Mouse (Mus musculus): Measurements from ENCODE around the gene Mia2. TPM values are rescaled to one million over a fixed set of nuclear protein-coding genes. Genes with fewer than 3 reads are reported as not detected.

Mia2 gene
- polyA plus RNA-seq, 1 experiment from 2014 or later = 28.5 TPM

DNA sequence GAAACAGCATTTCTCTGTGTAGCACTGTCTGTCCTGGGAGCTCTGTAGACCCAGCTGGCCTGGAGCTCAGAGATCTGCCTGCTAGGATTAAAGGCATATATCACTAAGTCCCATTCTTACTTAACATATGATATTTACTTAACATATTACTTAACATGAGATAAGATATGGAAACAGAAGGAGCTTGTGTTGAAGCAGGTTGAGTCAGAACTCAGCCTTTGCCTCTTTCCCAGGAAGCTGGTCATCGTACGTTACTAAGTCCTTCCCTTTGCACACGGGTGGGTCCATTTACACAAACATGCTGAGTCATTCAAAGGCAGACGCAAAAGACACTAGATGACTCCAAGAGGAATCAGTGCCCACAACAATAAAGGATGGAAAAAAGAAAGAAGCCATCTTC, 103.2 kb downstream of the Mia2 start:
- Histone ChIP-seq H3K4me1 (ENCODE audit: control insufficient read depth, insufficient read depth, low read length) (no peaks in the 10 kb centered on the region), H3K4me2 (ENCODE audit: low read length) (no peak overlapping the region), H3K9ac (ENCODE audit: low read depth, low read length) (no peak overlapping the region), H3K4me3 (ENCODE audit: low read depth, low read length) (no peak overlapping the region), H3K27me3 (ENCODE audit: control insufficient read depth, insufficient read depth, low read depth, low read length) (no peaks in the 10 kb centered on the region), H3K27ac (ENCODE audit: low read length) (no peak overlapping the region), H3K36me3 (ENCODE audit: control insufficient read depth, insufficient read depth, low read length) (peaks cover 14% of the 10 kb centered on the region), H3K9me3 (replicated peaks; ENCODE audit: control insufficient read depth, low read length, poor library complexity, severe bottlenecking) (0 out of 2 replicates have a peak, but pooled peaks cover 2% of the 10 kb centered on the region)
- no peak for ATAC-seq
- 84% methylated on average over 4 of the region's 4 CpGs for WGBS

DNA sequence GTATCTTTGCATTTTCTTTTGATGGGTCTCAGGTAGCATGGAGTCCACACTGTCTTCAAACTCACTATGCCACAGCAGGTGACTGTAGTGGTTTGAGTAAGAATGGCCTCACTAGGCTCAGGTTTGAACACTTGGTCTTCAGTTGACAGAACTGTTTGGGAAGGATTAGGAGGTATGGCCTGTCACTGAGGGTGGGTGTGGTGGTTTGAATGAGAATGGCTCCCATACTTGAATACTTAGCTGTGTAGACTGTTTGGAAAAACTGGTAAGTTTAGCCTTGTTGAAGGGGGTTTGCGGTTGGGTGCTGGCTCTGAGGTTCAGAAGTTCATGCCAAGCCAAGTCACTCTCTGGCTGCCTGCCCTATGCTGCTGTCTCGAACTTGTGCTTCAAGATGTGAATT, 103.8 kb downstream of the Mia2 start:
- Histone ChIP-seq H3K4me2 (ENCODE audit: low read length) (no peak overlapping the region), H3K9ac (ENCODE audit: low read depth, low read length) (no peak overlapping the region), H3K27me3 (ENCODE audit: control insufficient read depth, insufficient read depth, low read depth, low read length) (no peaks in the 10 kb centered on the region), H3K9me3 (replicated peaks; ENCODE audit: control insufficient read depth, low read length, poor library complexity, severe bottlenecking) (0 out of 2 replicates have a peak, but pooled peaks cover 2% of the 10 kb centered on the region), H3K4me1 (ENCODE audit: control insufficient read depth, insufficient read depth, low read length) (no peaks in the 10 kb centered on the region), H3K4me3 (ENCODE audit: low read depth, low read length) (no peak overlapping the region), H3K36me3 (ENCODE audit: control insufficient read depth, insufficient read depth, low read length) (peaks cover 17% of the 10 kb centered on the region), H3K27ac (ENCODE audit: low read length) (no peak overlapping the region)
- 98% methylated on average over 2 of the region's 2 CpGs for WGBS
- no peak for ATAC-seq

- no peak for ATAC-seq
- H3K4me2 ChIP-seq (ENCODE audit: low read length) = no peak overlapping the region
- no peaks in the 10 kb centered on the region for H3K9me3 ChIP-seq (replicated peaks; ENCODE audit: control insufficient read depth, low read length, poor library complexity, severe bottlenecking)
- no peak overlapping the region for H3K4me3 ChIP-seq (ENCODE audit: low read depth, low read length)
- H3K27ac ChIP-seq (ENCODE audit: low read length) = no peak overlapping the region
- no peak overlapping the region for H3K9ac ChIP-seq (ENCODE audit: low read depth, low read length)
- 97% methylated on average over 6 of the region's 6 CpGs for WGBS
- no peaks in the 10 kb centered on the region for H3K4me1 ChIP-seq (ENCODE audit: control insufficient read depth, insufficient read depth, low read length)
- H3K27me3 ChIP-seq (ENCODE audit: control insufficient read depth, insufficient read depth, low read depth, low read length) = no peaks in the 10 kb centered on the region
- peaks cover 2% of the 10 kb centered on the region for H3K36me3 ChIP-seq (ENCODE audit: control insufficient read depth, insufficient read depth, low read length)
Observed at GRCm38 (mm10) chr12:59205571-59205970, 110.0 kb downstream of the Mia2 start.

- Histone ChIP-seq H3K27ac (ENCODE audit: low read length) (no peak overlapping the region), H3K27me3 (ENCODE audit: control insufficient read depth, insufficient read depth, low read depth, low read length) (no peaks in the 10 kb centered on the region), H3K4me3 (ENCODE audit: low read depth, low read length) (no peak overlapping the region), H3K9ac (ENCODE audit: low read depth, low read length) (no peak overlapping the region), H3K4me2 (ENCODE audit: low read length) (no peak overlapping the region), H3K36me3 (ENCODE audit: control insufficient read depth, insufficient read depth, low read length) (peaks cover 2% of the 10 kb centered on the region), H3K9me3 (replicated peaks; ENCODE audit: control insufficient read depth, low read length, poor library complexity, severe bottlenecking) (no peaks in the 10 kb centered on the region), H3K4me1 (ENCODE audit: control insufficient read depth, insufficient read depth, low read length) (no peaks in the 10 kb centered on the region)
- WGBS = 91% methylated on average over 4 of the region's 4 CpGs
- no peak for ATAC-seq
Observed at GRCm38 (mm10) chr12:59206208-59206999, 110.8 kb downstream of the Mia2 start.

DNA sequence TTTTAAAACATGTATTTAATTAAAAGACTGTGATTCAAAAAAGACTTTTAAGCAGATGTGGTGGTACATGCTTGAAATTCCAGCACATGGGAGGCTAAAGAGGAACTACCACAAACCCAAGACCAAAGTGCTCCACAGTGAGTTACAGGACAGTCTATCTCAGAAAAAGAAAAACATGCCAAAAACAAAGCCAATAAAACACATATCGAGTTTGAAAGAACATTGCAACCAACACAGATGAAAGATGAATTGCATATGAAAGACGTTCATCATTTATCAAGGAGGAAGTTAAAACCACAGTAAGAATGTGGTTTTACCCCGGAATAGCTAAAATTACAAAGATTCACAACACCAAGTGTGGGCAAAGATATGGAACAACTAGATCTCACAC, 111.4 kb downstream of the Mia2 start:
- Histone ChIP-seq H3K9me3 (replicated peaks; ENCODE audit: control insufficient read depth, low read length, poor library complexity, severe bottlenecking) (no peaks in the 10 kb centered on the region), H3K4me3 (ENCODE audit: low read depth, low read length) (no peak overlapping the region), H3K4me1 (ENCODE audit: control insufficient read depth, insufficient read depth, low read length) (no peaks in the 10 kb centered on the region), H3K4me2 (ENCODE audit: low read length) (no peak overlapping the region), H3K27me3 (ENCODE audit: control insufficient read depth, insufficient read depth, low read depth, low read length) (no peaks in the 10 kb centered on the region), H3K9ac (ENCODE audit: low read depth, low read length) (no peak overlapping the region), H3K36me3 (ENCODE audit: control insufficient read depth, insufficient read depth, low read length) (peaks cover 2% of the 10 kb centered on the region), H3K27ac (ENCODE audit: low read length) (no peak overlapping the region)
- ATAC-seq = no peak
- 89% methylated on average over 3 of the region's 3 CpGs for WGBS

GRCm38 (mm10) chr12:59207814-59208213, 112.2 kb downstream of the Mia2 start:
- Histone ChIP-seq H3K9me3 (replicated peaks; ENCODE audit: control insufficient read depth, low read length, poor library complexity, severe bottlenecking) (no peaks in the 10 kb centered on the region), H3K36me3 (ENCODE audit: control insufficient read depth, insufficient read depth, low read length) (peaks cover 2% of the 10 kb centered on the region), H3K4me2 (ENCODE audit: low read length) (no peak overlapping the region), H3K27me3 (ENCODE audit: control insufficient read depth, insufficient read depth, low read depth, low read length) (no peaks in the 10 kb centered on the region), H3K9ac (ENCODE audit: low read depth, low read length) (no peak overlapping the region), H3K4me3 (ENCODE audit: low read depth, low read length) (no peak overlapping the region), H3K4me1 (ENCODE audit: control insufficient read depth, insufficient read depth, low read length) (no peaks in the 10 kb centered on the region), H3K27ac (ENCODE audit: low read length) (no peak overlapping the region)
- 94% methylated on average over 1 of the region's 1 CpGs for WGBS
- no peak for ATAC-seq

- H3K36me3 ChIP-seq (ENCODE audit: control insufficient read depth, insufficient read depth, low read length) = no peaks in the 10 kb centered on the region; the same call in 1 of the 2 replicates
- no peak overlapping the region for H3K4me3 ChIP-seq (ENCODE audit: low read depth, low read length)
- WGBS = 93% methylated on average over 4 of the region's 4 CpGs
- no peak overlapping the region for H3K27ac ChIP-seq (ENCODE audit: low read length)
- H3K9me3 ChIP-seq (replicated peaks; ENCODE audit: control insufficient read depth, low read length, poor library complexity, severe bottlenecking) = no peaks in the 10 kb centered on the region
- peaks cover 29% of the 10 kb centered on the region for H3K4me1 ChIP-seq (ENCODE audit: control insufficient read depth, insufficient read depth, low read length)
- H3K4me2 ChIP-seq (ENCODE audit: low read length) = peak overlapping the region; percentile 23
- no peaks in the 10 kb centered on the region for H3K27me3 ChIP-seq (ENCODE audit: control insufficient read depth, insufficient read depth, low read depth, low read length)
- ATAC-seq = no peak
- no peak overlapping the region for H3K9ac ChIP-seq (ENCODE audit: low read depth, low read length)
Observed at GRCm38 (mm10) chr12:59216176-59216575, 120.6 kb downstream of the Mia2 start.

DNA sequence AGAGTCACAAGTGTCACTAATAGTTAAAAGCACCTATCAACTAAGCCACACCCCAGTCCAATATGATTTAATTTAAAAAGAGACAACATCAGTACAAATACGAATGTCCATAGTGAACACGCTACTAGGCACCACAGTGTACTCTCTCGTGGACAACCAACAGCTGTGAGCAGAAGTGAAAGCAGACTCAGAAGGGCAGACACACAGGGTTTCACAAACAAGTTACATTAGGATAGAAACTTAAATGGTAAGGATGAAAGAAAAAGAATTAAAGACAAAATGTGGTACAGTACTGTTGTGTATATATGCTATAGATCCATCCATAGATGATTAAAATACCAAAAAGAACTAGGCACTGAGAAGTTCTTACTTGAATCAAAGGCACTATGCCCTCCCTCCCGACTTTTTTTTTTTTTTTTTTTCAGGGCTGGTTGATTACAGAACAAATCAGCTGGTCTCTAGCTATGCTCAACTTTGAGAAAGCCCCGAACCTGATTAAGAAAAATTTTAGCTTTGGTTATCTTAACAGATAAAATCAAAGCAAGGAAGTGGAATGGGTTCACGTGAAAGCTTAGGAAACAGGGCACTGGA, 121.2 kb downstream of the Mia2 start:
- no peak for ATAC-seq
- no peak overlapping the region for H3K27ac ChIP-seq (ENCODE audit: low read length)
- H3K4me2 ChIP-seq (ENCODE audit: low read length) = peak overlapping the region; percentile 73
- H3K4me3 ChIP-seq (ENCODE audit: low read depth, low read length) = no peak overlapping the region
- no peaks in the 10 kb centered on the region for H3K36me3 ChIP-seq (ENCODE audit: control insufficient read depth, insufficient read depth, low read length)
- WGBS = 82% methylated on average over 6 of the region's 6 CpGs
- no peaks in the 10 kb centered on the region for H3K27me3 ChIP-seq (ENCODE audit: control insufficient read depth, insufficient read depth, low read depth, low read length)
- H3K9ac ChIP-seq (ENCODE audit: low read depth, low read length) = no peak overlapping the region
- peaks cover 29% of the 10 kb centered on the region for H3K4me1 ChIP-seq (ENCODE audit: control insufficient read depth, insufficient read depth, low read length)
- no peaks in the 10 kb centered on the region for H3K9me3 ChIP-seq (replicated peaks; ENCODE audit: control insufficient read depth, low read length, poor library complexity, severe bottlenecking)

DNA sequence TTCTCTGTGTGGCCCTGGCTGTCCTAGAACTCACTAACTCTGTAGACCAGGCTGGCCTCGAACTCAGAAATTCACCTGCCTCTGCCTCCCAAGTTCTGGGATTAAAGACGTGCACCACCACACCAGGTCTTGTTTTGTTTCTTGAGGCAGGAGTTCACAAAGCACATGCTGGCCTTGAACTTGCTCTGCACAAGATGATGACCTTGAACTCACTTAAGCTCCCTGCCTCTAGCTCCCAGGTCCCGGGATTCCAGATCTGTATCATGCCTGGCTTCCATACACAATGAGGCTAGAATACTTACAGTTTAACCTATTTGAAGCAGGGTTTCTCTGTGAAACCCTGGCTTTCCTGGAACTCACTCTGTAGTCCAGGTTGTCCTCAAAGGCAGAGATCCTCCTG, 121.7 kb downstream of the Mia2 start:
- Histone ChIP-seq H3K4me2 (ENCODE audit: low read length) (peak overlapping the region; percentile 73), H3K4me1 (ENCODE audit: control insufficient read depth, insufficient read depth, low read length) (peaks cover 29% of the 10 kb centered on the region), H3K36me3 (ENCODE audit: control insufficient read depth, insufficient read depth, low read length) (no peaks in the 10 kb centered on the region), H3K4me3 (ENCODE audit: low read depth, low read length) (peak overlapping the region; percentile 98), H3K27me3 (ENCODE audit: control insufficient read depth, insufficient read depth, low read depth, low read length) (no peaks in the 10 kb centered on the region), H3K9me3 (replicated peaks; ENCODE audit: control insufficient read depth, low read length, poor library complexity, severe bottlenecking) (no peaks in the 10 kb centered on the region), H3K27ac (ENCODE audit: low read length) (no peak overlapping the region), H3K9ac (ENCODE audit: low read depth, low read length) (no peak overlapping the region)
- ATAC-seq = no peak
- 80% methylated on average over 3 of the region's 3 CpGs for WGBS
